Mouse (Mus musculus): ENCODE results near the gene Wdr46.
"Not testable (repeated sequence)": the region's sequence is repeated elsewhere in the genome, so short reads cannot be mapped to it uniquely, and the experiment has no call there.

Gene Wdr46

GRCm38 (mm10) chr17:33951021-33951946 is 10.8 kb downstream of the Wdr46 start, which contains the start of gene B3galt4:
B3galt4 (minus strand) TSS chr17:33951488.
- DNase-seq (ENCODE audit: inconsistent ontology term) = peak; percentile 84

DNA sequence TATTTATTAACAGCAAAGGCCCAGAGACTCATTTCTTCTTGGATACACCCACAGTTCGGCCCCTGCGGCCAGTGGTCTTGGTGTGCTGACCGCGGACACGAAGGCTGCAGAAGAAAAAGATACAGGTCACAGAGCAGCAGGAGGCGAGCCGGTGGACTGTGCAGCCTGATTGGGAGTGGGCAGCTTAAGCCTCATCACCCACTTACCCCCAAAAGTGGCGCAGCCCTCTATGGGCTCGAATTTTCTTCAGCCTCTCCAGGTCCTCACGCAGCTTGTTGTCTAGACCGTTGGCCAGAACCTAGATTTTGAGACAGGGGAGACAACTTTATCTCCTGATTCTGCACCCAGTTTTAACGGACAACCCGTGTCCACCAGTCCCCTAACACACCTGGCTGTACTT is 11.6 kb downstream of the Wdr46 start:
- not testable (repeated sequence) for DNase-seq (ENCODE audit: inconsistent ontology term)

GRCm38 (mm10) chr17:33952879-33953278 is 12.4 kb downstream of the Wdr46 start:
- DNase-seq (ENCODE audit: inconsistent ontology term) = no peak

DNA sequence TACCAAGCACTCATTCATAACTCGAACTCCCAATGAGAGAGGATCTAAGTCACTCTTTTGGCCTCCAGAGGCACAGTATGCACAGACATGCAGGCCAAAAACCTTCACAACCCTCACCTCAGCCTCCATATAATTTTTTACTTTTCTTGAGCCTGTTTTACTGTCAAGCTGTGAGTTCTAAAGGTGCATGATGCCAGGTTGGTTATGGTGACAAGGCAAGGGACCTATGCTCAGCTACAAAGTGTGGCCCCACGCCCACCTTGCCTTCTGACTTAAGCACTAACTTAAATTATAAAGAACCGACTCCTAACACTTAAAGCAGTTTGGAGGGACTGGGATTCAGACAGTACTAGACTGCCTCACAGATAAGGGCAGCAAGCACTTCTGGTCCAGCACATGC is 12.8 kb downstream of the Wdr46 start:
- DNase-seq (ENCODE audit: inconsistent ontology term) = no peak

DNA sequence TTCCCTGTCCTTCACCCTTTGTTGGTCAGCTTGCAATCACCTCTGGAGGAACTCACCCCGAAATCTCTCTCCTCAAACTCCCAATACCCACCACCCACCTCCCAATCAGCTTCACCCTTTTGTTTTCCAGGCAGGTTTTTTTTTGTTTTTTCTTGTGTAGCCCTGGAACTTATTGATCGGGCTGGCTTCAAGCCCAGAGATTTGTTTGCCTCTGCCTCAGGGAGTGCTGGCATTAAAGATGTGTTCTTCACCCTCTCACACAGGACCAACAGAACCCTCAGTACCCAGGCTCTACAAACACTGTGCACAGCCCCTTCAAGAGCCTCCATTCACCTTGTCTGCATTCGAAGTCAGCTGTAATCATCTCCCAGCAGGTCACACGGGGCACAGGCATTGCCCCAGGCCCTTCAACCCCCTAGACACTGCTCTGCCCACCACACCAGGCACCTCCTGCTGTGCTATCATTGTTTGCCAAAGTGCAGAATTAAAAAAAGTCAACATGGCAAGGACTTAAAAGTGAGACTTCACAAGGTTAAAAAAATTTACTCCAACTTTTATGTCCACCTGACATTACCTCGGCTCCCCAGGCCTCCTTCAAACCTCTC is 13.6 kb downstream of the Wdr46 start:
- no peak for DNase-seq (ENCODE audit: inconsistent ontology term)

DNA sequence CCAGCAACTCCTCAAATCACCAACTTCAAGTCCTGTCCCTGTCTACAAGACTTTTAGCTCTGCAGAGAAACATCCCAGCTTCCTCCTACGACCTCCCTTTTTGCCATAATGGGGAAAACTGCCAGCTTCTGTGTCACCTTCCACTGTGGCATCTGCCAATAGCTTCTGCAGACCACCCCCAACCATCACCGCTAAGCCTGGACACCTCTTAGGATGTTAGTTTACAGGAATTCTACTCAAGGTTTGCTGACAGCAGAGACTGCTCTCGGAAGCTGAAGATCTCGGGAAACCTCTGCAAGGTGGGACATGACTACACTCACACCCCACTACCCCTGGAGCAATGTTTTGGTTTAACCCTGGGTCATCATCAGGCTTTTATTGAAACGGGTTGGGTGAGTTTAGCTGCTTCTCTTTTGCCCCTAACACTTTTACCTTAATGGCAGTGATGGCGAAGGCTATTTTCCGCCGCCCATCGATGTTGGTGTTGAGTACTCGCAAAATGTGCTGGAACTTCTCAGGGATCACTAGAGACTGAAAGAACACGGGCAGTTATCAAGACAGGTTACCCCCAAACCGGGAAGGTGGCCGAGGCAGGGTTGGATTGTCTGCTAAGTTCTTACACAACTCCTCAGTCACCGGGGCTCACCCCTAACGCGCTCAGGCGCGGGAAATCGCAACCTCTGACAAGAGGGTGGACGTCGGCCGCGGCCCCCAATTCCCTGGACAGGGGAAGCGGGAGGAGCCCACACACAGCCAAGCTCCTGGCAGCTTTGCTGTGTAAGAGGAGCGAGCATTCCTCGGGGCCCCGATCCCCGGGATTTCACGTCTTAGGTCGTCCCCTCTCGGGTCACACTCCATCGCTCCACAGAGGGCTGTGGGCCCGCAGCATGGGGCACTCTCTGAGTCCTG is 14.4 kb downstream of the Wdr46 start:
- DNase-seq (ENCODE audit: inconsistent ontology term) = no peak

DNA sequence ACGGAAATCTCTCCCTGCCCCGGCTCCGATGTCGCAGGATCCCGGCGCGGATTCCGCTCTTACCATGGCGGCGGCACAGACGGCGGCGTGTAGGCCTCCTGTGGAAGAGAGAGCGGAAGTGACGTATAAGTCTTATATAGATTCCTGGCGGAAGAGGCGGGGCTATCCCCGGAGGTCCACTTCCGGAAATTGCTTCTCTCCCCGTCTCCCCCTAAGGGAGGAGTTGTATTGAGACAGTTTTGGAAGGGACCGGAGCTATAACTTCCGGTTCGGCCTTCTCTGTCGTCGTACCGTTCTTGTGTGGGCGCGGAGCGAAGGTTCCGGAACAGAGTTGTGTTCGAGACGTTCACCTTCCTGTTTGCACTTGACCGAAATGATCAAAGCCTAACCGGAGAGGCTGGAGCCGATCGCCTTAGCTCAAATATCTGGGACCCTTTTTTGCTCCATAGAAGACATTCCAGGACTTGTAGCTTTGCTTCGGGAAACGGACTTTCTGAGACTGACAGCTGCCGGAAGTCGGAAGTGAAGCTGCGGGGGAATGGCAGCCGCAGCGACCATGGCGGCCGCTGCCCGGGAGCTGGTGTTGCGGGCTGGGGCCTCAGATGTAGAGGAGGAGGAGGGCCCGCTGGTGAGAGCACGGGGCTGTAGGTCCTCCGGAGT is 15.2 kb downstream of the Wdr46 start, which contains the start of the genes Vps52 and Rps18:
Gene Vps52 (plus strand): TSS at position 258 of the 660 bp plus-strand sequence.
Gene Rps18 (minus strand): TSS at position 447 of the 660 bp plus-strand sequence.
- DNase-seq (ENCODE audit: inconsistent ontology term) = peak; percentile 99

GRCm38 (mm10) chr17:33956336-33956735 is 15.9 kb downstream of the Wdr46 start:
- no peak for DNase-seq (ENCODE audit: inconsistent ontology term)

GRCm38 (mm10) chr17:33957493-33957892 is 17.0 kb downstream of the Wdr46 start:
- no peak for DNase-seq (ENCODE audit: inconsistent ontology term)

GRCm38 (mm10) chr17:33958451-33958850 is 18.0 kb downstream of the Wdr46 start:
- DNase-seq (ENCODE audit: inconsistent ontology term) = no peak

DNA sequence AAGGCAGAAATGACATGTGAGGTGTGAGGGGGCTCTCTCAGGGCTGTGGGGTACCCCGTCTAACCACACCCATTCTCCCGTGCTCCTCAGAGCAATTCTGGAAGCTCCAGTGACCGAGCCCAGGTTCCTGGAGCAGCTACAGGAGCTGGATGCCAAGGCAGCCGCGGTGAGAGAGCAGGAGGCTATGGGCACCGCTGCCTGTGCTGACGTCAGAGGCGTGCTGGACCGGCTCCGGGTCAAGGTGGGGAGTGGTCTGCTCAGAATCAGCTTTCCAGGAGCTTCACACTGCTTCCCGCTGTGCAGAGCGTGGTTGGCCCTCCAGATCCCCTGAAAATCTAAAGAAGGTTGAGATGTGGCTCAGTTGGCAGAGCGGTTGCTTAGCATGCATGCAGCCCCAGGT is 18.7 kb downstream of the Wdr46 start:
- DNase-seq (ENCODE audit: inconsistent ontology term) = no peak

DNA sequence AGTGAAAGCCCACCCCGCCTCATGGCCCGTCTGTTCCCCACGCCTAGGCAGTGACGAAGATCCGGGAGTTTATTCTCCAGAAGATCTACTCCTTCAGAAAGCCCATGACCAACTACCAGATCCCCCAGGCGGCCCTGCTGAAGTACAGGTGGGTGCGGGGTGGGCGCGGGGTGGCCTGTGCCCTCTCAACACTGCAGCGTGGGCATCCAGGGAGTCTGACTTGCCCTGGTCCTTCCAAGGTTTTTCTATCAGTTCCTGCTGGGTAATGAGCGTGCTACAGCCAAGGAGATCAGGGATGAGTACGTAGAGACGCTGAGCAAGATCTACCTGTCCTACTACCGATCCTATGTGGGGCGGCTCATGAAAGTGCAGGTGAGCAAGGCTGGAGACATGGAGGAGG is 19.5 kb downstream of the Wdr46 start:
- DNase-seq (ENCODE audit: inconsistent ontology term) = no peak

- DNase-seq (ENCODE audit: inconsistent ontology term) = no peak
Observed at GRCm38 (mm10) chr17:33962876-33963275, 22.4 kb downstream of the Wdr46 start.

DNA sequence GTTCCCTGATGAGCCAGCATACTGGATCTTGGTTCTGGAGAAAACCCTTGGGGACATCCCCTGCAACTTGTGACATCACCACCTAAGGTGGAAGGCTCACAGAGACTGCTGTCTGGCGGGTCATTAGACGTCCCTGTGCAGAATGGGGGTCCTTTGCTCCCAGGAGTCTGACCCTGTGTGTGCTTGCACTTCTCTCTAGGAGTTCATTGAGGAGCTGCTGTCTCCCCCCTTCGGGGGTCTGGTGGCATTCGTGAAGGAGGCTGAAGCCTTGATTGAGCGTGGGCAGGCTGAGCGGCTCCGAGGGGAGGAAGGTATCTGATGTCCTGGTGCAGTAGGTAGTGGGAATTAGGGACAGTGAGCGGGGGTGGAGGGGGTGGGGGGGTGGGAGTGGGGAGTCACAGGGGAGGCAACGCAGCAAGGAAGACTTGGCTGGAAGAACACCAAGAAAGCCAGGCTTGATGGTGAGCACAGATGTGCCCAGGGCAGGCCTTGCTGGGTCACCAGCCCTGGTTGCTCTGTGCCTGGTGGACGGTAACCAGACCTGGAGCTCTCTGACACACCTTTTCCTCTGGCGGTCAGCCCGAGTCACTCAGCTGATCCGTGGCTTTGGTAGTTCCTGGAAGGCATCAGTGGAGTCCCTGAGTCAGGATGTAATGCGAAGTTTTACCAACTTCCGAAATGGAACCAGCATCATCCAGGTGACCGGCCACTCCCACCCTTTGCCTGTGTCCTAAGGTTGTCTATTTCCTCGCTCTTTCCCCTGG is 24.8 kb downstream of the Wdr46 start:
- no peak for DNase-seq (ENCODE audit: inconsistent ontology term)

DNA sequence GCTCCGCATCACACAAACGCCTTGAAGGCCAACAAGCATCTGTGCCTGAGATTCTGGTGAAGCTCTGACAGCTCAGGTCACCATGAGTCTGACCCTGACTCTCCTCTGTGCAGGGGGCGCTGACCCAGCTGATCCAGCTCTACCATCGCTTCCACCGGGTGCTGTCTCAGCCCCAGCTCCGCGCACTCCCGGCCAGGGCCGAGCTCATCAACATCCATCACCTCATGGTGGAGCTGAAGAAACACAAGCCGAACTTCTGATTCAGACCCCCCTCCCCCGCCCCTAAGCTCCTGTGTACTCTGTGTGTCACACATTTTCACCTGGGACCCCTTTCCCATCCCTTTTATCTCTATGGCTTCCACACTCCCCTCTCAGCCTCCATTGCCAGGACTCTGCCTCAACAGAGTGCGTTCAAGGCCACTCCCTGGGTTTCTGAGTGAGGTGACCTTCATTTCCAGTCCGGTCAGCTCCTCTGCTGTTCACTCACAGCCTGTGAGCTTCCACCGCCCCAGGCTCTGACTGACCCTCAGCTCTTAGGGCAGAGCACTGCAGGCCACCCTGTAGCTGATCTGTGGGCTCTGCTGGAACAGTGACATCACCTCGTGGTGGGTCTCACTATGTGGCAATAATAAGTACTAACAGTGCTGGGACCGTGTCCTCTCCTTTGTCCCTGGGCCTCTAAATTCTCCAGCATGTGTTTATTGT is 25.5 kb downstream of the Wdr46 start:
- DNase-seq (ENCODE audit: inconsistent ontology term) = no peak

GRCm38 (mm10) chr17:33968489-33968888 is 28.0 kb downstream of the Wdr46 start:
- DNase-seq (ENCODE audit: inconsistent ontology term) = peak; percentile 81

DNA sequence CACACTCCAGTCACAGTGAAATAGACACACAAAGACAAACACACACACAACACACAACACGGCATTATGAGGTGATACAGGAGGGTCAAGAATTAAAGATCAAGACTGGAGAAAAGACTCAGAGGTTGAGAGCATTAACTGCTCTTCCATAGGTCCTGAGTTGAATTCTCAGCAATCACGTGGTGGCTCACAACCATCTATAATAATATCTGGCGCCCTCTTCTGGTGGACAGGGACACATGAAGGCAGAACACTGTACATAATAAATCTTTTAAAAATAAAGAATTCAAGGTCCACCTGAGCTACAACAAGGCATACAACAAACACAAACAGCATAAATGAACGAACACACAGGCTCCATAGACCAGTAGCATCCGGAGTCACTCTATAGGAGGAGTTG is 28.5 kb downstream of the Wdr46 start:
- no peak for DNase-seq (ENCODE audit: inconsistent ontology term)

DNA sequence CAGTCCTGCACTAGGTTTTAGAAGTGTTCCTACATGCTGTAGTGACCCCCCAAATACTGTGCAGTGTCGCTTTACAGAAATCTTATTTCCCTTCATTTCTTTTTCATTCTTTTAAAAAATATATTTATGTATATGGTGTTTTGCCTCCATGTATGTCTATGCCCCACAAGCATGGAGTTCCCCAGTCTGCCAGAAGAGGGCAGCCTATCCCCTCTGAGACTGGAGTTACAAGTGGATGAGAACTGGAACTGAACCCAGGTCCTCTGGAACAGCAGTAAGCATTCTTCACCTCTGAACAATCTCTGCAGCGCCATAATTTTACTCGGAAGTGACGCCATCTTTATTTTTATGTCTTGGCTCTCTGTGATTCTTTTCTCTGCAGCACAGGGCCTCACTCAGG is 28.9 kb downstream of the Wdr46 start:
- no peak for DNase-seq (ENCODE audit: inconsistent ontology term)

DNA sequence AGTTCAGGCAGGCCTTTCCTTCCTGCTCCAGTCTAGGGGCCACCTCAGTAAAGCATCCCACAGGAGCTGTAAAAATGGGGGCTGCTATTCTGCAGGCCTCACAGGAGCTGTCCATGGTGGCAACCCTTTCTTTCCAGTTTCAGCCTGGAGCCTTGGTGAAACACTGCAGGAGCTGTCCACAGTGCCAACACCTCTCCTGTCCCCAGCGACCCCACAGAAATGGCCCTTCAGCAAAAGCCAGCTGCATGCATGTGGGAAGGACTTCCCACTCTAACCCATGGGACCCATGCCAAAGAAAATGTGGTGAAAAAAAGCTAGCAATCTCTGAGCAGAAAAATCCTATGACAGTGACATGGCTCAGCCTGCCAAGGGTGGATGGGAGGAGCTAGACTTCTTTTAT is 32.2 kb downstream of the Wdr46 start:
- DNase-seq (ENCODE audit: inconsistent ontology term) = peak; percentile 40

DNA sequence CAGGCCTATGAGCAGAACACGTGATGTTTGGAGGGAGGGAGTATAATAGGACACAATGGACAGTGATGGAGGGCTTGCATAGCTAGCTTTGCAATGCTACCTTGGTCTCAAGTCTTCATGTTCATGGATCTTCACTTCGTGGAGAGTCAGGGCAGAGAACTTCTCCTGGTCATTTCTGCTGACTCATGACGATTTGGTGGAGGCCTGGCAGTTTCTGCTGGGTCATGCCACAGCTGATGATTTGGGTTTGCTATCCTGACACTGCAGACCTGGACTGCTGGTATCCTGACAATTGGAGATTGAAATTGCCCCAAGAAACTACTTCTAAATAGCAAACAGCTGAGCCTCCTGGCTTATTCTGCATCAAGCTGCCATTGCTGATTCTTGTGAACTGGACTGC is 33.1 kb downstream of the Wdr46 start:
- DNase-seq (ENCODE audit: inconsistent ontology term) = no peak

Data from Muller cell, postnatal 12 days (primary cell).